ENCODE assay signal across 8 mouse cellular contexts in genomic region chr12:11350895-11351294, GRCm38 (mm10).
A peak's percentile ranks its signal among the peaks of the same experiment; 100 is the strongest.
DNase-seq lines count a peak whose midpoint lies in the region; ATAC-seq and TF ChIP-seq lines count a peak whose summit lies in the region.

No protein-coding gene starts in this region.

- no peak overlapping the region for H3K4me2 ChIP-seq in heart, postnatal 0 days (ENCODE audit: low read depth, low read length)
- no peak overlapping the region for H3K4me2 ChIP-seq in lung, embryonic 16.5 days (ENCODE audit: low read depth, low read length)

- no peak overlapping the region for H3K27ac ChIP-seq in embryonic facial prominence, embryonic 10.5 days (replicated peaks)
- no peak overlapping the region for H3K27ac ChIP-seq in heart, postnatal 0 days (ENCODE audit: low read depth)
- H3K27ac ChIP-seq in lung, embryonic 16.5 days (ENCODE audit: low read length): no peak overlapping the region

- no peak for ATAC-seq in heart, postnatal 0 days (ENCODE audit: insufficient read depth, low read depth)
- 0 out of 2 replicates have a peak, but pooled peaks have one; percentile 45 for ATAC-seq in lung, embryonic 16.5 days (ENCODE audit: low read depth)

- DNase-seq in CD4-positive helper T cell, adult 2 months (ENCODE audit: low read depth, low spot score): peak; percentile 19
- DNase-seq in adrenal gland, postnatal 14 days: peak; percentile 88
- DNase-seq in embryonic facial prominence, embryonic 10.5 days (ENCODE audit: low spot score): peak; percentile 76
- DNase-seq in heart, postnatal 0 days (ENCODE audit: low spot score): peak; percentile 50
- DNase-seq in large intestine, adult 2 months (ENCODE audit: low read depth, low spot score): peak; percentile 6
- peak; percentile 84 for DNase-seq in retina, postnatal 1 day
- peak; percentile 74 for DNase-seq in urinary bladder, postnatal 25 days (ENCODE audit: low spot score)

- no peak overlapping the region for H3K4me3 ChIP-seq in embryonic facial prominence, embryonic 10.5 days
- H3K4me3 ChIP-seq in heart, postnatal 0 days (ENCODE audit: low read depth, low read length): no peak overlapping the region
- H3K4me3 ChIP-seq in lung, embryonic 16.5 days (ENCODE audit: low read length): no peak overlapping the region

- no peak for TF ChIP-seq EP300 in heart, postnatal 0 days (IDR thresholded peaks at IDR 0.05; ENCODE audit: low read depth)

- H3K36me3 ChIP-seq in embryonic facial prominence, embryonic 10.5 days (replicated peaks): no peaks in the 10 kb centered on the region
- H3K36me3 ChIP-seq in heart, postnatal 0 days (replicated peaks; ENCODE audit: control insufficient read depth, insufficient read depth, low read length): no peaks in the 10 kb centered on the region
- H3K36me3 ChIP-seq in lung, embryonic 16.5 days (ENCODE audit: control insufficient read depth, insufficient read depth, low read length): no peaks in the 10 kb centered on the region

- no peaks in the 10 kb centered on the region for H3K27me3 ChIP-seq in embryonic facial prominence, embryonic 10.5 days (replicated peaks; ENCODE audit: low read depth, poor library complexity, severe bottlenecking)
- H3K27me3 ChIP-seq in heart, postnatal 0 days (ENCODE audit: control insufficient read depth, insufficient read depth, low read length): no peaks in the 10 kb centered on the region
- no peaks in the 10 kb centered on the region for H3K27me3 ChIP-seq in lung, embryonic 16.5 days (ENCODE audit: control insufficient read depth, insufficient read depth, low read depth, low read length)

- no peak overlapping the region for H3K9ac ChIP-seq in heart, postnatal 0 days (replicated peaks; ENCODE audit: low read depth, low read length)
- no peak overlapping the region for H3K9ac ChIP-seq in lung, embryonic 16.5 days (ENCODE audit: low read length)

- H3K4me1 ChIP-seq in embryonic facial prominence, embryonic 10.5 days: no peaks in the 10 kb centered on the region
- H3K4me1 ChIP-seq in heart, postnatal 0 days (ENCODE audit: control insufficient read depth, insufficient read depth): no peaks in the 10 kb centered on the region
- H3K4me1 ChIP-seq in lung, embryonic 16.5 days (replicated peaks; ENCODE audit: control insufficient read depth, insufficient read depth, low read length): no peaks in the 10 kb centered on the region

- 37% methylated on average over 5 of the region's 5 CpGs for WGBS in embryonic facial prominence, embryonic 10.5 days
- 22% methylated on average over 5 of the region's 5 CpGs for WGBS in heart, postnatal 0 days
- 20% methylated on average over 5 of the region's 5 CpGs for WGBS in large intestine, adult 2 months
- 27% methylated on average over 5 of the region's 5 CpGs for WGBS in lung, embryonic 16.5 days

- H3K9me3 ChIP-seq in embryonic facial prominence, embryonic 10.5 days: no peaks in the 10 kb centered on the region
- H3K9me3 ChIP-seq in heart, postnatal 0 days (replicated peaks; ENCODE audit: control insufficient read depth, low read length): no peaks in the 10 kb centered on the region
- no peaks in the 10 kb centered on the region for H3K9me3 ChIP-seq in lung, embryonic 16.5 days (ENCODE audit: control insufficient read depth, low read length)

- TF ChIP-seq CTCF in heart, postnatal 0 days (IDR thresholded peaks at IDR 0.05; ENCODE audit: low read depth): peak; percentile 72

Comparison
In these comparisons a context has a peak if more than half of its experiments do, and no peak if none do; other contexts are left out.
1. DNase-seq: peak in every context shown above with its lines; median percentile 88 in adrenal gland, postnatal 14 days; 84 in retina, postnatal 1 day; 76 in embryonic facial prominence, embryonic 10.5 days; 74 in urinary bladder, postnatal 25 days; 50 in heart, postnatal 0 days; 19 in CD4-positive helper T cell, adult 2 months; 6 in large intestine, adult 2 months.